Mouse (Mus musculus): ENCODE data around the gene Slc13a2. TPM values are rescaled to one million over a fixed set of nuclear protein-coding genes. Genes with fewer than 3 reads are reported as not detected.

Slc13a2 gene
- polyA plus RNA-seq, 1 experiment = not detected

DNA sequence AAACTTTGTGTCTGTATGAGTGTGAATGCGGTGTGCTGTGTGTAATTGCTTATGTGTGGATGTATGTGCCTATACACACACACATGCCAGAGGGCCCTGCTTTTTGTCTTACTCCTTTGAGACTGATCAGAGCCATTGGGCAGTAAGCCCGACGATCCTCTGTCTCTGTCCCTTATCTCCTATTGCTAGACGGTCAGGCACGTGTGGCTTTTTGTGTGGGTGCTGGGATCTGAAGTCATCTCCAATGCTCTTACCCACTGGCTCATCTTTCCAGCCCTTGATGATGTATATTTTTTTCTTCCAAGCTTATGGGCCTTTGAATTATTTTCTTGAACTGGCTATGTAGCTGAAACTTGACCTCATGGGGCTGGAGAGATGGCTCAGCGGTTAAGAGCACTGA lies 67.1 kb downstream of the Slc13a2 start:
- 82% methylated on average over 6 of the region's 6 CpGs for WGBS
- Histone ChIP-seq H3K4me1 (ENCODE audit: control insufficient read depth, insufficient read depth, low read length) (peaks cover 3% of the 10 kb centered on the region), H3K4me3 (replicated peaks; ENCODE audit: control insufficient read depth, low read depth, low read length) (no peak overlapping the region), H3K27ac (ENCODE audit: control insufficient read depth, insufficient read depth, low read depth, low read length, poor library complexity) (no peak overlapping the region)
- no peak for TF ChIP-seq POLR2A (IDR thresholded peaks at IDR 0.05; ENCODE audit: borderline replicate concordance, control insufficient read depth, low read depth, low read length)
- TF ChIP-seq CTCF (IDR thresholded peaks at IDR 0.05; ENCODE audit: control insufficient read depth, insufficient read depth, low read length) = no peak

DNA sequence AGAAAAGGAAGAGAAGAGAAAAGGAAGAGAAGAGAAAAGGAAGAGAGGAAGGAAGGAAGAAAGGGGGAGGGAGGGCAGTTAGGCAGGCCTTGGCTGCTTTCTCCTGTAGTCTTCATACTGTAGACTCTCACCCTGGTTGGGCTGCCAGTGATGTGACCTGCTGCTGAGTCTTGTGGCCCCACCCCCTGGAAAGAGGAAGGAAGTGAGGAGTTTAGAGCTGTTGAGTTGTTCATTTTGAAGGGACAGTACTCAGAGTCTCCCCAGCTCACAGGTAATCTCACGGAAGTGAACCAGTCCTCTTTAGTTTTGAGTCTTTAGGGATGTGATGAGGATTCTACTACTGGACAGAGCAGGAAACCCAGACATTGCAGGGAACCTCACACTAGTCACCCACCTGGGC lies 68.9 kb downstream of the Slc13a2 start:
- H3K4me3 ChIP-seq (replicated peaks; ENCODE audit: control insufficient read depth, low read depth, low read length) = no peak overlapping the region

DNA sequence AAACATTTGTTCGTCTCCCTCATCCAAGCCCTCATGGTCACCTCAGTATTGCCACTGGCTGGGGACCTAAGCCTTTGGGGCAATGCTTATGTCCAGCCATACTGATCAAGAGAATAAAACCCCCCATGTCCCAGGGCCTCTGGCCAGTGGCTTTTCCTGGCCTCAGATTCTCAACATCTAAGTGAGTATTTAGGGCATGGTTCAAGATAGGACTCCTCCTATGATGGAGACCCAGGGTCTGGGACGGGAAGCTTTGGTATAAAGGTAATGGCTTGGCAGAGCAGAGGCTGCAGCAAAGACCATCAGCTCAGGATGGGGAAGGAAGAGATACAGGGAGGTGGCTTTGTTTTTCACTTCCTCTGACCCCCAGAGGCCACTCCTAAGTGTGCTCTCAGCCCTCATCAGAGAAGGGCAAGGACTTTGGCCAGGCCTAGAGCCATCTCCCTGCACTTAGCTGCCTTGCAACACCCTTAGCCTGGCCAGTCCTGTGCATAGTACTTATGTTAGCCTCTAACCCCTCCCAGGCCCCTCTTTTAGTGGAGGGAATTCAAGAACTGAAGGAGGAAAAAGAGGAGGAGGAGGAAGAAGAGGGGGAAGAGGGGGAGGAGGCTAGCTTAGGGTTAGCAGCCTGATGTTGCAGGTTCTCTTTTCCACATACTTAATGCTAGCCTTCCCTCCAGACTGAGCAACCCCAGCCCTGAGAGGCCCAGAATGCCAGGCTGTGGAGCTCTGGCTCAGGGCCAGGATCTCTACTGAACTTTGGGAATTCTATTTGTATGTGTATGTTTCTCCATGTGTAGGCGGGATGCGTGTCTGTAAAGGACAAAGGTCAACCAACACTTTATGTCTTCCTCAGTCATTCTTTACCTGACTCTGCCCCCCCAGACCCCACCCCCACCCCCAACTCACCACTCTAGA lies 72.3 kb downstream of the Slc13a2 start:
- Histone ChIP-seq H3K27ac (ENCODE audit: control insufficient read depth, insufficient read depth, low read depth, low read length, poor library complexity) (peak overlapping the region; percentile 74), H3K4me3 (replicated peaks; ENCODE audit: control insufficient read depth, low read depth, low read length) (no peak overlapping the region), H3K4me1 (ENCODE audit: control insufficient read depth, insufficient read depth, low read length) (peaks cover 7% of the 10 kb centered on the region)
- WGBS = 69% methylated on average over 4 of the region's 4 CpGs
- TF ChIP-seq CTCF (IDR thresholded peaks at IDR 0.05; ENCODE audit: control insufficient read depth, insufficient read depth, low read length) = no peak
- no peak for TF ChIP-seq POLR2A (IDR thresholded peaks at IDR 0.05; ENCODE audit: borderline replicate concordance, control insufficient read depth, low read depth, low read length)

More for the DNA sequence above, 68.9 kb downstream of the Slc13a2 start:
- no peak for TF ChIP-seq POLR2A (IDR thresholded peaks at IDR 0.05; ENCODE audit: borderline replicate concordance, control insufficient read depth, low read depth, low read length)
- TF ChIP-seq CTCF (IDR thresholded peaks at IDR 0.05; ENCODE audit: control insufficient read depth, insufficient read depth, low read length) = no peak
- Histone ChIP-seq H3K27ac (ENCODE audit: control insufficient read depth, insufficient read depth, low read depth, low read length, poor library complexity) (peak overlapping the region; percentile 69), H3K4me1 (ENCODE audit: control insufficient read depth, insufficient read depth, low read length) (peaks cover 3% of the 10 kb centered on the region)
- WGBS = 17% methylated on average over 1 of the region's 1 CpGs

DNA sequence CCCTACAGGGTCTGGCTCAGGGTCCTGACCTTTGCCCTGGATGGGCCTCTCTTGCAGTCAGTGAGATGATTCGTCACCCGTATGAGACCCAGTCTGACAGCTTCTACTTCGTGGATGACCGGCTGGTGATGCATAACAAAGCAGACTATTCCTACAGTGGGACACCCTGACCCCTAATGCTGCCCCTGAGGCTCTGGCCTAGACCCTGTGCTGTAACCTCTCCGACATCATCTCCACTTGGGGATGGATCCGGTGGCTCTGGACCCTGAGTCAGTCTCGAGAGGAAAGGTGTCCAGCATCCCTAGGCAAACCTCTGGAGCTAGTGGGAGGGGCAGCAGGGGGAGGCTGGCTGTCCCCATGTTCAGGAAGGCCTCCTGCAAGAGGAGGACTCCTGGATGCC lies 73.5 kb downstream of the Slc13a2 start:
- peak overlapping the region; percentile 70 for H3K27ac ChIP-seq (ENCODE audit: control insufficient read depth, insufficient read depth, low read depth, low read length, poor library complexity)
- TF ChIP-seq POLR2A (IDR thresholded peaks at IDR 0.05; ENCODE audit: borderline replicate concordance, control insufficient read depth, low read depth, low read length) (no peak), CTCF (IDR thresholded peaks at IDR 0.05; ENCODE audit: control insufficient read depth, insufficient read depth, low read length) (no peak)
- 83% methylated on average over 7 of the region's 7 CpGs for WGBS
- H3K4me3 ChIP-seq (replicated peaks; ENCODE audit: control insufficient read depth, low read depth, low read length) = peak overlapping the region; percentile 30
- peaks cover 11% of the 10 kb centered on the region for H3K4me1 ChIP-seq (ENCODE audit: control insufficient read depth, insufficient read depth, low read length)

DNA sequence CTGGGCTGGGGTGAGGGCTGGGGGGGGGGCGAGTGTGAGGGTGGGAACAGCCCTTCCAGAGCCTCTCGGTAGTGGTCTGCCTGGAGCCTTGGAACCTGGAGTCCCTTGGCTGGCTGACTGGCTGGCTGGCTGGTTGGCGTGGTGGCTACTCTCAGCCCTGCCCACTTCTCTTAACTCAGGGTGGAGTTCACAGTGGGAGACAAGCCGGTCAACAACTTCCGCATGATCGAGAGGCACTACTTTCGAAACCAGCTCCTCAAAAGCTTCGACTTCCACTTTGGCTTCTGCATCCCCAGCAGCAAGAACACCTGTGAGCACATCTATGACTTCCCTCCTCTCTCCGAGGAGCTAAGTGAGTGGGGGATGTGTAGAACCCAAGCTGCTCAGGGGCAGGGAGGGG lies 74.1 kb downstream of the Slc13a2 start:
- Histone ChIP-seq H3K27ac (ENCODE audit: control insufficient read depth, insufficient read depth, low read depth, low read length, poor library complexity) (peak overlapping the region; percentile 68), H3K4me1 (ENCODE audit: control insufficient read depth, insufficient read depth, low read length) (peaks cover 8% of the 10 kb centered on the region), H3K4me3 (replicated peaks; ENCODE audit: control insufficient read depth, low read depth, low read length) (peak overlapping the region; percentile 30)
- 46% methylated on average over 9 of the region's 9 CpGs for WGBS
- TF ChIP-seq CTCF (IDR thresholded peaks at IDR 0.05; ENCODE audit: control insufficient read depth, insufficient read depth, low read length) (no peak), POLR2A (IDR thresholded peaks at IDR 0.05; ENCODE audit: borderline replicate concordance, control insufficient read depth, low read depth, low read length) (no peak)

Other genes with a start within 250 kb of the Slc13a2 start
- gene Nek8, start 245.5 kb downstream of the Slc13a2 start, polyA plus RNA-seq (2011; ENCODE audit: insufficient read depth, insufficient read length, low replicate concordance, missing spikeins) = 10.4 and 17.8 TPM in 2 replicates
- 48.0 and 66.6 TPM in 2 replicates for gene Tlcd1, start 245.5 kb downstream of the Slc13a2 start, polyA plus RNA-seq (2011; ENCODE audit: insufficient read depth, insufficient read length, low replicate concordance, missing spikeins)
- 181 and 299 TPM in 2 replicates for gene Rpl23a, start 238.6 kb downstream of the Slc13a2 start, polyA plus RNA-seq (2011; ENCODE audit: insufficient read depth, insufficient read length, low replicate concordance, missing spikeins)
- gene Rab34, start 233.8 kb downstream of the Slc13a2 start, polyA plus RNA-seq (2011; ENCODE audit: insufficient read depth, insufficient read length, low replicate concordance, missing spikeins) = 5.2 and 8.6 TPM in 2 replicates
- gene Proca1, start 228.8 kb downstream of the Slc13a2 start, polyA plus RNA-seq (2011; ENCODE audit: insufficient read depth, insufficient read length, low replicate concordance, missing spikeins) = 2.6 and 3.3 TPM in 2 replicates
- 47.7 and 67.8 TPM in 2 replicates for gene Sdf2, start 176.5 kb downstream of the Slc13a2 start, polyA plus RNA-seq (2011; ENCODE audit: insufficient read depth, insufficient read length, low replicate concordance, missing spikeins)
- 15.1 and 30.7 TPM in 2 replicates for gene Supt6, start 176.2 kb downstream of the Slc13a2 start, polyA plus RNA-seq (2011; ENCODE audit: insufficient read depth, insufficient read length, low replicate concordance, missing spikeins)
- 25.9 and 50.3 TPM in 2 replicates for gene 2610507B11Rik, start 160.5 kb downstream of the Slc13a2 start, polyA plus RNA-seq (2011; ENCODE audit: insufficient read depth, insufficient read length, low replicate concordance, missing spikeins)
- gene BC030499, start 131.4 kb downstream of the Slc13a2 start, polyA plus RNA-seq (2011; ENCODE audit: insufficient read depth, insufficient read length, low replicate concordance, missing spikeins) = 2.4 and 3.9 TPM in 2 replicates
- 70.4 and 91.6 TPM in 2 replicates for gene Spag5, start 120.7 kb downstream of the Slc13a2 start, polyA plus RNA-seq (2011; ENCODE audit: insufficient read depth, insufficient read length, low replicate concordance, missing spikeins)
- gene Aldoc, start 99.2 kb downstream of the Slc13a2 start, polyA plus RNA-seq (2011; ENCODE audit: insufficient read depth, insufficient read length, low replicate concordance, missing spikeins) = 2.9 and 8.4 TPM in 2 replicates
- gene Pigs, start 93.8 kb downstream of the Slc13a2 start, polyA plus RNA-seq (2011; ENCODE audit: insufficient read depth, insufficient read length, low replicate concordance, missing spikeins) = 7.3 and 16.7 TPM in 2 replicates
- gene Unc119, start 78.7 kb downstream of the Slc13a2 start, polyA plus RNA-seq (2011; ENCODE audit: insufficient read depth, insufficient read length, low replicate concordance, missing spikeins) = 35.6 and 71.9 TPM in 2 replicates
- not detected in 2 replicates for gene Foxn1, start 35.7 kb downstream of the Slc13a2 start, polyA plus RNA-seq (2011; ENCODE audit: insufficient read depth, insufficient read length, low replicate concordance, missing spikeins)
- gene Slc46a1, start 43.5 kb upstream of the Slc13a2 start, polyA plus RNA-seq (2011; ENCODE audit: insufficient read depth, insufficient read length, low replicate concordance, missing spikeins) = 1.6 TPM in 1 of 2 replicates, not detected in the other
- gene Sarm1, start 75.5 kb upstream of the Slc13a2 start, polyA plus RNA-seq (2011; ENCODE audit: insufficient read depth, insufficient read length, low replicate concordance, missing spikeins) = not detected in 2 replicates
- 6.2 and 19.7 TPM in 2 replicates for gene Vtn, start 76.9 kb upstream of the Slc13a2 start, polyA plus RNA-seq (2011; ENCODE audit: insufficient read depth, insufficient read length, low replicate concordance, missing spikeins)
- not detected in 2 replicates for gene Sebox, start 81.2 kb upstream of the Slc13a2 start, polyA plus RNA-seq (2011; ENCODE audit: insufficient read depth, insufficient read length, low replicate concordance, missing spikeins)
- 6.5 and 16.5 TPM in 2 replicates for gene Tmem199, start 90.0 kb upstream of the Slc13a2 start, polyA plus RNA-seq (2011; ENCODE audit: insufficient read depth, insufficient read length, low replicate concordance, missing spikeins)
- gene Poldip2, start 90.0 kb upstream of the Slc13a2 start, polyA plus RNA-seq (2011; ENCODE audit: insufficient read depth, insufficient read length, low replicate concordance, missing spikeins) = 14.2 and 19.0 TPM in 2 replicates
- 5.4 and 11.7 TPM in 2 replicates for gene Tnfaip1, start 114.1 kb upstream of the Slc13a2 start, polyA plus RNA-seq (2011; ENCODE audit: insufficient read depth, insufficient read length, low replicate concordance, missing spikeins)
- 28.2 and 42.1 TPM in 2 replicates for gene Ift20, start 114.1 kb upstream of the Slc13a2 start, polyA plus RNA-seq (2011; ENCODE audit: insufficient read depth, insufficient read length, low replicate concordance, missing spikeins)
- 16.1 and 27.3 TPM in 2 replicates for gene Tmem97, start 128.6 kb upstream of the Slc13a2 start, polyA plus RNA-seq (2011; ENCODE audit: insufficient read depth, insufficient read length, low replicate concordance, missing spikeins)

All from bone marrow, adult 2 months (tissue).